Mouse (Mus musculus): ENCODE measurements at regions not wholly inside any gene's neighbourhood (a gene's known extent, or its start where the extent isn't known, plus 50 kb on each side); places are given as distances from the start of the nearest gene placed in this dataset.

DNA sequence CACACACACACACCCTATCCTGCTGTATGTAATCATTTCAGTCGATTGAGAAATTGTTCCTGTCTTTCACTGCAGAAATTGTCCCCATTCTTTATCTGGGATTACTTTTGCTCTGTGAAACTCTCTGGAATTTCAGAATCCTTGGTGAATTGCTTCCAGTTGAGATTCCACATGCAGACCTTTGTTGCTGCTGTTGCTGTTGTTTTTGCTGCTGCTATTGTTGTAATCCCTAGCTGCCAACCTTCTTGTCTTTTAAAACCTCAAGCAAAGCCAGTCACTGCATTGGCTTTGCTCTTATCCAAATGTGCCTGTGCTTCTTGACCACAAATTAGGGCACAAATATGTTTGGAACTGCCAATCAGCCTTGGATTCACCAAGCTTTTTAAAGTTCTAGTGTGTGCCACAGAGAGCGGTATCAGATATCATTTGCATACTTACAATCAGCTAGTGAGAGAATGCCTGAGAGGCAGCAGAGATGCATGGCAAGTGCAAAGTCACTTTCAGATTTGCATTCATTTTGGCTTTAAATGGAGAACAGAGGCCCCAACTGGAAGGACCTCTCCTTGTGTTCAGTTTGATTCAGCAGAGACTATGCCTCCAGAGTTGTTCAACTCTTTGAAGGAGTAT is 1187.0 kb upstream of the Map3k7 start:
- DNase-seq (ENCODE audit: low spot score in 2 of 2): no peak

DNA sequence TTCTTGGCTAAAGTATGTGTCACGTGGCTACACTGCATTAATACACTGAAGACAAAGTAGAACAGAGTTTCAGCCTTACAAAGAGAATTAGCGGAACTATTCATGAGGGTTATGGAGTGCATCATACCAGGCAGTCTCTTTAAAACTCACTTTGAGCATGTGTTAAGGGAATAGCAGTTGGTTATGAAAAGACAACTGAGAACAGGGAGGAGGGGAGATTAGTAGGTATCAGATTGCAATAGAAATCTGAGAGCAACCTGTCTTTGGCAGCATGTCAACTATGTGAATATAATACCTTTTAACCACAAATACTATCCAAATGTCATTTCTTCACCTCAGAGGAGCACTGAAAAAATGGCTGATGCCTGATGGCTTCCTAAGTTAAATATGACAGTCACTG is 1182.2 kb upstream of the Map3k7 start:
- DNase-seq (ENCODE audit: low spot score in 2 of 2): no peak

GRCm38 (mm10) chr4:30789976-30790657 is 1173.8 kb upstream of the Map3k7 start:
- DNase-seq (ENCODE audit: low spot score in 2 of 2): no peak

- peak in 1 of 2 experiments; percentile 13 for DNase-seq (ENCODE audit: low spot score in 2 of 2)
These were observed 1154.1 kb upstream of the Map3k7 start for GRCm38 (mm10) chr4:30809798-30810197.

DNA sequence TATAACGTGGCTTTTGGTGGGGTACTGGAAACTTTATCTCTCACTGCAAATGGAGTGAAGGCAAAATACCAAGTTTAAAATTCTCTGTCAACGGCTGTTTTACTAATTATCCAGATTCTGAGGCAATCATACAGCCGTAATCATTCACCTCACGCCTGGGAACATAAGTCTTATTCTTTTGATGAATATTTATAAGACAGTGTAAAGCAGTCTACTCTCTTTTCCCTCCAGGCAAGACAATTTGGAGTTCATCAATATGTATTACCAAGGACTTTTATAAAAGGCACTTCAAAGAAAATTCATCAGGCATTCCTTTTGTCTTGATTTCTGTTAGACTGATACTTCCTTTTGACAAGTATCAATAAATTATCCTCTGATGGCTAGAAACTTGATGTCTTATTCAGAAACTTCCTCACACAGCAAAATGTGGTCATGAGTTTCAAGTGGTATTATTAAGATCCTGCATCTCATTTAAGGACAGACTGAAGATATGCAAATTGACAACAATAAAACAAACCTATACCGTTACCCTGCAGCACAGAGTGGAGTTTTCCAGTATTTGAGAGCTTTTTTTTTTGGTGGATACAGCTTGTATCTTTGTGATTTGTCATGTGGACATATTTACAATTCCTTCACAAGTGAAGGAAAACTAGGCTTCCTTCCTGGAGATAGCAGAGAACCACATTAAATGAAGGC is 1108.4 kb upstream of the Map3k7 start:
- no peak for DNase-seq (ENCODE audit: low spot score in 2 of 2)

GRCm38 (mm10) chr4:30904966-30905365 is 1058.9 kb upstream of the Map3k7 start:
- no peak for DNase-seq (ENCODE audit: low spot score in 2 of 2)

GRCm38 (mm10) chr4:30922944-30923343 is 1041.0 kb upstream of the Map3k7 start:
- DNase-seq (ENCODE audit: low spot score in 2 of 2): no peak

DNA sequence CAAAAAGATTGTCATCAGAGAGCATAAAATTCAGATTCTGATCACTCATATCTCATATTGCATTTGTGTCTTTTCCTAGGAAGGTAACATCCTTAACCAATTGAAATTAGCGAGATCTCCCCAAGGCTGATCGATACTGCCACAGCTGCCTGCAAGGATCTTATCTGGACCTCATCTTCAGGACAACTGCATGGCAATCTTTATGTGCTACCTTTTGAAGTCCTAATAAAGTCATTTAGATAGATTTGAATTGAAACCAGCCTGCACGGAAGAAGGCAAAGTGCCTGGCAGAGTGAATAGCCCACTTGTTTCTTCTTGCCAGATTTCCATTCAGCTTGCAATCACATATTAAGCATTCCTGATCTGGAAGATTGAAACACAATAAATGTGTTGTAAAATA is 1031.5 kb upstream of the Map3k7 start:
- no peak for DNase-seq (ENCODE audit: low spot score in 2 of 2)

- DNase-seq (ENCODE audit: low spot score in 2 of 2): no peak
These were observed 1030.6 kb upstream of the Map3k7 start for GRCm38 (mm10) chr4:30933030-30933987.

DNA sequence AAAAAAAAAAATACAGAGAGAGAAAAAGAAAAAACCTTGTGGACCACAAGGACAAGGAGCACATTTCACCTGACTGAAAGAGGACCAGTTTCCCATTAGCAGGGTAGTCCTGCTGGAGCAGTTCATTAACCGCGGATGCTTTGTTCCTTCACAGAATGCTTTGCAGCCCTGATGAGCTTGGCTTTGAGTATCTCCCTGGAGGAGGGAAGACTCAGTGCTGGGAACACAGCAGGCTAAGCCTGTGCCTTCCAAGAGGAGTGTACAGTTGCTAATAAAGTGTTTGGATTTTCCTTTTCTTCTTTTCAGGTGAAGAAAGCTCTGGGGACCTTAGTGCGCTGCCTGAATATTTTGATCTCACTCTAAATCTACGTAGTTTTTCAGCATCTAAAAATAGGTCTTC is 980.3 kb upstream of the Map3k7 start:
- no peak for DNase-seq (ENCODE audit: low spot score in 2 of 2)

DNA sequence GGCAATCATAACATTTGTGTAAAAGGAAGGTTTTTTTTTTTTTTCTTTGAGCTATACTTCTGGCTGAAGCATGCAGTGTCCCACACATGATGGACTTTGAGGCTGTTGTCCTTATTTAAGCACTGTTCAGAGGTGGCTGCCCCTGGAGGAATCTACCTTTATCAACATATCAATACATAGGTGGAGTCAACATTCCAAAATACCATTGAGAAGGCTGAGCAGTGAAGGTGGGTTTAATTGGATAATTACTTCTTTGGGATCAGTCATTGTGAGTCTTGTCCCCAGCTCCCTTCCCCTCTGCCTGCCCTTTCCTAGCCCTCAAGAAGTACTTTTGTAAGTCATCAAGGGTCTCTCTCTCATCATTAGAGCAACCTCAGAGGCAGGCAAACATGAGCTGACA is 951.9 kb upstream of the Map3k7 start:
- no peak for DNase-seq (ENCODE audit: low spot score in 2 of 2)

DNA sequence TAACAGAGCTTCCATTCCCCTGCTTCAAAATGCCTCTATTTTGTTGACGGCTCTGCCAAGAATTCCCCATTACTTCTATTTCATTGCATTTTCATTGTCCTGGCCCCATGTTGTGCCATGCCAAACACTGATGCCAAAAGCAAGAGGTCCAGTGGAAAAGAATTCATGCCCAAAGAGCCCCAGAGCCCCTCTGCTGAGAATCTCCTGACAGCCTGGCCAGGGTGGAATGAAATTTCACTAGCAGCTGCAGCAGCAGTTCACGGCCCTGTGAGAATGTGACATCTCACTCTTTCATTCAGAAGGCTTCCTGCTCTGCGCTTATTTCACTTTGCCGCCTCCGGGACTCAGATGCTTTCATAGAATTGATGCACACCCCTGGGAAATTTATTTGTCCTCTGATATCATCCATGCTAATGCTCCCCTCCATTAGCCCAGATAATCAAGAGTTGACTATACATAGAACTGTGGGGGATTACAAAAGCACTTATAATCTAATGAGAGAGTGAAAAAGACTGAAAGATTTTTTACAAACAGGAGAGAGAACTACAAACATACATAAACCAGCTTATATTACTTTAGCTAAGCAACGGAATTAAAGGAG is 911.7 kb upstream of the Map3k7 start:
- no peak for DNase-seq (ENCODE audit: low spot score in 2 of 2)

DNA sequence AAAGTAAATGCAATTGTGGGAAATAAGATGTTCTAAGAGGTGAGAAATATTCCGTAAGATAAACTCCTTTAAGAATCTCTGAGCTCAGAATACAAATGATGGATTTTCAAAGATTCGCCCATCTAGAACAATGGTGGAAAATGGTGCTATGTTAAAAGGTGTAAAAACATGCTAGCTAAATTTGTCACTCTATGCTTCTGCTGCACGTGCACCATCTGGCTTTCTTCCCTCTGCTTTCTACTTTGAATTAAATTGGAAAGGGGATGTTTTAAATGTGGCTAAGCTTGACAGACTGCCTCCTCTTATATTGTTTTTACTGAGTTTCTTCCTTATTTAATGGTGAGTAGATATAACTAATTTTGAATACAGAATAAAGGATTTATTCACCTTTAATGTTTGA is 887.7 kb upstream of the Map3k7 start:
- DNase-seq (ENCODE audit: low spot score in 2 of 2): no peak

DNA sequence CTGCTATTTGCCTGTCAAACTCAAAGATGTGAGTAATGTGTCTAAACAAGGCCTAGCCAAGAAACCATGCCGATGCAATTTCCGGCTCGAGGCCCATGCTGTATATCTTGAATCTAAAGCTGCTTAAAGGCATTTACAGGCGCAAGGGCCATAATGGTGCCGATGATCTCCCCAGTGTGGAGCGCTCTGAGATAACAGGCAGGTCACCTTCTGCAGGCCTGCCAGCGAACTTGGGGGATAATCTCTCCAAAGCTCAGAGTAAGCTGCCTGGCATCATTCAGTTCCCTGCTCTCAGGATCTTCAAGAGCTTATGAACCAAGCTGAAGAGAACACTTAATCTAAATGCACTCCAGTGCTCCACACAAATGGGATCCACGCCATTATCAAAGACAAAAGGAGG is 842.3 kb upstream of the Map3k7 start:
- no peak for DNase-seq (ENCODE audit: low spot score in 2 of 2)

DNA sequence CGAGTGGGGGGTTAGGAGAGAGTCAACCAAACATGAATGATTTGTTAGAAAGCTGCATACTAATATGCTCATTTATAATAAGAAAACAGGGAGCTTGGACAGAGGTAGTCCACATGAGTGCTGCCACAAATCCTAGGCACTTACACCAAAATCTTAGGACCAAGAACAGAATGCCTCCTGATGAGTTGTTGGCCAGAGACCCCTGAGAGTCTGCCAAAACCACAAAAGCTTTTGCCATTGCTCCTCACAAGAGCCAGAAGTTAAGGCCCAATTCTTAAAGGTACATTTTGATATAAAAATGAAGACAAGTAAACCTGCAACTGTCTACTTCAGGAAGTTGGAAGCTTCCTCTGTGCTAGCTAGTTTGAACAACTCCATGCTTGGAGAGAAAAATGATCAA is 820.7 kb upstream of the Map3k7 start:
- no peak for DNase-seq (ENCODE audit: low spot score in 2 of 2)

GRCm38 (mm10) chr4:31167431-31167830 is 796.5 kb upstream of the Map3k7 start:
- no peak for DNase-seq (ENCODE audit: low spot score in 2 of 2)

DNA sequence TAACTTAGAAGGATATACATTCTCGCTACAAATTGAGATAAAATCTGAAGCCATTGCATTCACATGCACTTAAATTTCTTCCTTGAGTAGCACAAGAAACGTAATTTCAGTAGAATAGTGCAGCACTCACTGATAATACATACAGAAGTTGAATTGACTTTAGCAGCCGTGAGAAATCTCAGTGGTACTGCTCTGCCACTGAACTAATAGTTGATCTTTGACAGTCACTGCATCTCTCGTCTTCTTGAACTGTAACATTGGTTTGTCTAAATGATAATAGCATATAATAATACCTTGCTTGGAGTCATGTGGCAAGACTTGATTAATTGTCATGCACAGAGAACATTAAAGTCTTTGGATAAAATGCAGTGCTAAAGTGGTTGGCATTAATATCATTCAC is 795.5 kb upstream of the Map3k7 start:
- no peak for DNase-seq (ENCODE audit: low spot score in 2 of 2)

GRCm38 (mm10) chr4:31171190-31171589 is 792.7 kb upstream of the Map3k7 start:
- no peak for DNase-seq (ENCODE audit: low spot score in 2 of 2)

DNA sequence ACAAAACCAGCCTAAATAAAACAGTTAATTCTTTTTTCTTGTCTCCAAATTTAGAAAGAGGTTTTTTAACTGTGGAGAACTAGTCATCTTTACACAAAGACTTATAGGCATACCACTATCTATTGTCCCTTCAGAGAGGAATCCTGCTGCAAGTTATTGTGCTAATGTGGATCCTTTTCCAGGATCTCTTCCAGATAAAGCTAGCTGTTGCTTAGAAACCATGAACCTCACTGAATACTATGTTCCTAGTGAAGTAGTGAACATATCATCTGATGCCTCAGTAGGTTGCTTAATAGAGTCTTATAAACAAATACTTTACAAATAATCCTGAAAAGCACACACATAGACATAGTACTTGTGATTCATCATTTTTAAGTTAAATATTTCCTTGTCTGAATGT is 766.0 kb upstream of the Map3k7 start:
- no peak for DNase-seq (ENCODE audit: low spot score in 2 of 2)

DNA sequence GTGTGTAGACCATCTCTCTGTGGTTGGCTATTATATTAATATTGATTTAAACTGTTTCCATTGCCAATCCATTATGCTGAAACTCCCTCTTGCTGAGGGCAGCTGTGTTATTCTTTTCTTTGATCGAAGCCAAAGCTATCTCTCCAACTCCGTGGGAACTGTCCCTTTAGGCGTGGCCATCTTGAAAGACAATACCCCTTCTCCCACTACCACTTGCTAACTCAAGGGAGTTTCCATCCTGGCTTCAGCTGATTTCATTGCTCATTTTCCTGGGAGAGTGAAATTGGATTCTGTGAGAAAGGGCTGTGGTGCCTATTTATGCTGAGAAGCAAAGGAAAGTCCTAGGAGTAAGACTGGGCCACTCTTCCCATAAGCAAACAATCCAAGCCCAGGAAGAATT is 760.6 kb upstream of the Map3k7 start:
- DNase-seq (ENCODE audit: low spot score in 2 of 2): no peak

- no peak for DNase-seq (ENCODE audit: low spot score in 2 of 2)
These were observed 758.4 kb upstream of the Map3k7 start for GRCm38 (mm10) chr4:31205332-31205970.

Data from left cerebral cortex, adult 8-10 months (tissue).